Comparison of ENCODE assay signal across 8 mouse cellular contexts in genomic region chr4:24574276-24574675, GRCm38 (mm10).
DNase-seq lines count a peak whose midpoint lies in the region; ATAC-seq and TF ChIP-seq lines count a peak whose summit lies in the region.

No protein-coding gene starts in this region.

- H3K27ac ChIP-seq in forebrain, postnatal 0 days (ENCODE audit: low read depth, low read length) = no peak overlapping the region
- no peak overlapping the region for H3K27ac ChIP-seq in hindbrain, embryonic 15.5 days (replicated peaks)

- no peaks in the 10 kb centered on the region for H3K4me1 ChIP-seq in forebrain, postnatal 0 days (ENCODE audit: insufficient read depth)
- H3K4me1 ChIP-seq in hindbrain, embryonic 15.5 days (replicated peaks) = no peaks in the 10 kb centered on the region

- peak; percentile 94 for TF ChIP-seq CTCF in forebrain, postnatal 0 days (IDR thresholded peaks at IDR 0.05; ENCODE audit: low read depth)

- DNase-seq in Muller cell, postnatal 12 days (ENCODE audit: inconsistent ontology term) = peak; percentile 73
- DNase-seq in cerebellum, adult 11-12 months = peak; percentile 25
- DNase-seq in forebrain, postnatal 0 days = peak; percentile 90
- peak; percentile 75 to 78 for DNase-seq in layer of hippocampus, postnatal 36 days
- DNase-seq in lung, postnatal 36 days = peak; percentile 82
- peak; percentile 78 for DNase-seq in retina, postnatal 1 day
- DNase-seq in thymus, postnatal 36 days = peak; percentile 67 to 73

- WGBS in forebrain, postnatal 0 days = 11% methylated on average over 6 of the region's 6 CpGs
- 17% methylated on average over 6 of the region's 6 CpGs for WGBS in hindbrain, embryonic 15.5 days

- H3K36me3 ChIP-seq in forebrain, postnatal 0 days (ENCODE audit: insufficient read depth) = no peaks in the 10 kb centered on the region
- no peaks in the 10 kb centered on the region for H3K36me3 ChIP-seq in hindbrain, embryonic 15.5 days

- H3K4me2 ChIP-seq in forebrain, postnatal 0 days (ENCODE audit: low read depth) = no peak overlapping the region
- H3K4me2 ChIP-seq in hindbrain, embryonic 15.5 days = no peak overlapping the region

- no peaks in the 10 kb centered on the region for H3K9me3 ChIP-seq in forebrain, postnatal 0 days (ENCODE audit: low read length)
- H3K9me3 ChIP-seq in hindbrain, embryonic 15.5 days = no peaks in the 10 kb centered on the region

- no peak overlapping the region for H3K9ac ChIP-seq in forebrain, postnatal 0 days
- no peak overlapping the region for H3K9ac ChIP-seq in hindbrain, embryonic 15.5 days

- peak; percentile 90 for ATAC-seq in forebrain, postnatal 0 days
- peak; percentile 88 for ATAC-seq in hindbrain, embryonic 15.5 days (ENCODE audit: low FRiP score, low read depth)

- H3K4me3 ChIP-seq in forebrain, postnatal 0 days (ENCODE audit: low read depth, low read length) = no peak overlapping the region
- no peak overlapping the region for H3K4me3 ChIP-seq in hindbrain, embryonic 15.5 days

- H3K27me3 ChIP-seq in forebrain, postnatal 0 days (ENCODE audit: insufficient read depth, low read length) = no peaks in the 10 kb centered on the region
- no peaks in the 10 kb centered on the region for H3K27me3 ChIP-seq in hindbrain, embryonic 15.5 days

Comparison
In these comparisons a context has a peak if more than half of its experiments do, and no peak if none do; other contexts are left out.
1. DNase-seq: peak in every context shown above with its lines; median percentile 90 in forebrain, postnatal 0 days; 82 in lung, postnatal 36 days; 78 in retina, postnatal 1 day; 76 in layer of hippocampus, postnatal 36 days; 73 in Muller cell, postnatal 12 days; 70 in thymus, postnatal 36 days; 25 in cerebellum, adult 11-12 months.